Mouse (Mus musculus) limb, embryonic 10.5 days (tissue): Measurements from ENCODE around the gene Hoxa11. TPM values are rescaled to one million over a fixed set of nuclear protein-coding genes. Genes with fewer than 3 reads are reported as not detected.

Source experiments
- DNase-seq: peaks from one replicate; pipeline ENCODE4 v3.0.0-alpha.2; 2017; ENCODE audit warnings: low spot score
- H3K27ac ChIP-seq: fragments of 300-500 bp; sonication (generic); 2 replicates; pipeline ENCODE4 v1.5.1; 2016; ENCODE audit warnings: mild to moderate bottlenecking
- H3K27me3 ChIP-seq: fragments of 300-500 bp; sonication (generic); 2 replicates; pipeline ENCODE4 v1.6.1; 2016; ENCODE audit warnings: low read depth, mild to moderate bottlenecking; ENCODE audit not compliant: poor library complexity, severe bottlenecking
- H3K36me3 ChIP-seq: fragments of 300-500 bp; sonication (generic); 2 replicates; pipeline ENCODE4 v1.6.1; 2016; ENCODE audit warnings: mild to moderate bottlenecking, moderate library complexity
- H3K4me1 ChIP-seq: fragments of 300-500 bp; sonication (generic); 2 replicates; pipeline ENCODE4 v1.6.1; 2016
- H3K4me3 ChIP-seq: fragments of 300-500 bp; sonication (generic); 2 replicates; pipeline ENCODE4 v1.5.1; 2016; ENCODE audit warnings: mild to moderate bottlenecking, moderate library complexity
- H3K9me3 ChIP-seq: fragments of 300-500 bp; sonication (generic); replicated peaks from 2 replicates; pipeline ENCODE4 v1.6.1; 2016; ENCODE audit warnings: mild to moderate bottlenecking
- whole genome bisulfite sequencing: fragments of 180-500 bp; shearing (Covaris S2); methylation state at CpG from one replicate; pipeline ENCODE4 v1.1.7; 2016; 5-methylcytosine and 5-hydroxymethylcytosine counted together
- polyA plus RNA-seq: library from polyadenylated mRNA; unstranded; fragments of >200 nt; fragmentation: Nextera tagmentation; extraction: Ambion mirVana; gene quantifications from 2 replicates; pipeline ENCODE4 v1.2.1, GENCODE M21; 2016

Gene Hoxa11
- polyA plus RNA-seq, 1 experiment from 2014 or later, result 71.6 TPM

DNA sequence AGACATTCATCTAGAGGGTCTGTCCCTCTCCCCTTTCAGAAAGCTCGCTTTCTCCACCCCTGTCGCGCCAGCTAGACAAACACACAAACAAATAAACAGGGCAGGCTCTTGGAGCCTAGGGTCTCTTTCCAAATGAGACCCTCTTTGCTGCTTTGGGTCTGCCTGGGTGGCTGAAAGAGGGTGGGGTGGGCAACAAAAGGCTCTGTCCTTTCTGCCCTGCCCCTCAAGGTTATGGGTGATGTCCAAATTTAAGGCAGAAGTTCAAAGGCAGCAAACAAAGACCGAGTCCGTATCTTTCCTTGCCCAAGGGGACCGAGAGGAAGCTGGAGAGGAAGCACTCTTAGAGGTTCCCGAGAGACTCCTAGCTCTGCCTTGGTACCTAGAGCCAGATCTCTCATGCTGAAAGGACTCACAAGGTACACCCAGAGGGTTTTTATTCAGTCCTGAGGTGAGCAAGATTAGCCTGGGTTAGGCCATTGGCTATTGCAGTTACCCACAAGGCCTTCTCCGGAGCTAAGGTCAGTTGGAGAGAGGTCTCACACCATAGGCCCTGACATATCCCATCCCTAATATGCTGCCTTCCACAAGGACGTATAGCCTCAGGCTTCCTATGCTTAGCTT lies 4.5 kb downstream of the Hoxa11 start:
- no peak for DNase-seq
- peaks cover 73% of the 10 kb centered on the region for H3K27me3 ChIP-seq
- peaks cover 36% of the 10 kb centered on the region for H3K36me3 ChIP-seq
- H3K27ac ChIP-seq, result peak overlapping the region; percentile 99
- no peaks in the 10 kb centered on the region for H3K9me3 ChIP-seq
- H3K4me1 ChIP-seq, result peaks cover 51% of the 10 kb centered on the region
- 2% methylated on average over 9 of the region's 9 CpGs for WGBS
- peak overlapping the region; percentile 90 for H3K4me3 ChIP-seq

DNA sequence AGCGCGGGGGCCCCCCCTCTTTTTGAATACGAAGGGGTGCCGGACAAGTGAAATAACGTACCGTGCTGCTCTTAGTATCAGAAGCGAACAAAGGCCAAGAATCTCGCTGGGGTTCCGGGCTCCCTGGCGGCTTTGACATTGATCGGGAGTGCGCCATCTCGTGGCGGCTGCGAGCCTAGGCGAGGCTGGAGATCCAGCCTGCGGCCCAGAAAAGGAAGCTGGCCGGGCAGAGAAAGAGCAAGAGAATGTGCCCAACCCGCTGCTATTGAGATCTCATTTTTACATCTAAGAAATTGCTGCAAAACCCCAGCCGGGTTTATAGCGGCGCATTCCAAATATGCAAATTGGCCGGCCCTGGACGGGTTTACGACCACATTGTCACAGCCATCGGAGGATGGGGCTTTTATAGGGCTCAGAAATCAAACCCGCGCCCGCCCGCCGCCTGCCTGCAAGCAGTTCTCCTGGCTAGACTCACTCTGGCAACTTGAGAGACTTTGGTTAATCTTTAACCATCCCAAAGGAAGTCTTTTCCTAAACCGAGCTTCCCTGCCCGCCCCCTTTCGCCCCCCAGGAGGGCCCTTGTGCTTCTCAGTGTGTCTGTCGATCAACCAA lies 5.1 kb downstream of the Hoxa11 start, which contains the start of gene Hoxa10:
Hoxa10 (minus strand) TSS at position 466 of the 612 bp plus-strand sequence.
- Histone ChIP-seq H3K27me3 (peaks cover 73% of the 10 kb centered on the region), H3K9me3 (no peaks in the 10 kb centered on the region), H3K36me3 (peaks cover 40% of the 10 kb centered on the region), H3K4me3 (peak within 1 kb of the TSS; percentile 90), H3K27ac (peak within 1 kb of the TSS; percentile 99), H3K4me1 (peaks cover 52% of the 10 kb centered on the region)
- DNase-seq, result peak; percentile 96
- WGBS, result under 1% methylated on average over 35 of the region's 35 CpGs

DNA sequence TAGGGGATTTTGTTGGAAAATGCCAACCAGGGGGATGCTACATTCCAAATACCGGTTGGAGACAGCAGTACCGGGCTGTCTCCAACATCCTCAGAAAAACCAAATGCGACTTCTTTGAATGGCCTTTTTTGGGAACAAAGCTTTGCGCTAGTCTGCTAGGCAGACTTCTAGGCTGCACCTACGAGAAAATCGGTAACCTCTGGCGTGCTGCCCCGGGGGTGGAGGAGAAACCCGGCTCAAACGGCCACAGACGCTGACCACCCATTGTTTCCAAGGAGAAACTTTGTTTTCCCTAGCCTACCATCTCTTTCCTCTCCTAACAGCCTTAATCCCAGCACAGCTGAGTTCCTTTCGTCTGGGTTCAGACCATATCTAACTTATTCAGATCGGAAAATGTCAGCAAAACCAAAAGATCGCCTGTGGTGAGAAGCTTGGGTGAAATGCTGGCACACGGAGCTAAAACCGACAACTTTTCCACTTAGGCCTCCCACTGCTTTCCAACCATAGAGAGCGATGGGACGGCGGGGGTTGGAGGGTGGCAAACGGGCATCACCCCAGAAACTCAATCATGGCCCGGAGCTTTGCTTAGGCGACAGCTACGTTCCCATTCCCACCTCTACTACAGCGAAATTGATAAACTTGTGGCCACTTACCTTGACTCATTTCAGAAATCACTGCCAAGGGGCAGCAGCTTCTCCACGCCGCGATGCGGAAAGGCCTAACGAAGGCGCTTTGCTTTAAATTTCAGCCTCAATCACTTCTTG lies 5.8 kb downstream of the Hoxa11 start:
- no peak for DNase-seq
- H3K9me3 ChIP-seq, result no peaks in the 10 kb centered on the region
- H3K27me3 ChIP-seq, result peaks cover 72% of the 10 kb centered on the region
- H3K36me3 ChIP-seq, result peaks cover 40% of the 10 kb centered on the region
- H3K4me1 ChIP-seq, result peaks cover 52% of the 10 kb centered on the region
- under 1% methylated on average over 30 of the region's 30 CpGs for WGBS
- H3K27ac ChIP-seq, result peak overlapping the region; percentile 99
- H3K4me3 ChIP-seq, result peak overlapping the region; percentile 90

DNA sequence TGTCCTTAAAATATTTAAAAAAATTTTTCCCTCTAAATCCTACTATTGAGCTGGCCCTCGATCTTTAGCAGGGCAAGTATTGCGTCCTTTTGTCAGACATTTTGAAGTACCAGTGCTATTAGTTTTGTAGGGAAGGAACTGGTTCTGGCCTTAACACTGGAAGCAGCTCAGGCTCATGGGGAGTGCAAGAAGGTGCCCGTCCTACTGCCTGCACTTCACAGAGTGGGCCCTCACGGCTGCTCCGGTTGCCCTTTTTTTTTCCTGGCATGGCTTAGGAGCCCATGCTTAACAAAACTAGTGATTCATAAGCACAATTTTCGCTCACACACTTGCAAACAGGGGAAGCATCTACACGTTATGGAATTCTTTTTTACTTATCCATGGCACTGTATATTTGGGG lies 6.6 kb downstream of the Hoxa11 start:
- Histone ChIP-seq H3K4me3 (peak overlapping the region; percentile 90), H3K27ac (peak overlapping the region; percentile 99), H3K36me3 (peaks cover 47% of the 10 kb centered on the region), H3K4me1 (peaks cover 60% of the 10 kb centered on the region), H3K9me3 (no peaks in the 10 kb centered on the region), H3K27me3 (peaks cover 80% of the 10 kb centered on the region)
- no peak for DNase-seq
- under 1% methylated on average over 7 of the region's 7 CpGs for WGBS

DNA sequence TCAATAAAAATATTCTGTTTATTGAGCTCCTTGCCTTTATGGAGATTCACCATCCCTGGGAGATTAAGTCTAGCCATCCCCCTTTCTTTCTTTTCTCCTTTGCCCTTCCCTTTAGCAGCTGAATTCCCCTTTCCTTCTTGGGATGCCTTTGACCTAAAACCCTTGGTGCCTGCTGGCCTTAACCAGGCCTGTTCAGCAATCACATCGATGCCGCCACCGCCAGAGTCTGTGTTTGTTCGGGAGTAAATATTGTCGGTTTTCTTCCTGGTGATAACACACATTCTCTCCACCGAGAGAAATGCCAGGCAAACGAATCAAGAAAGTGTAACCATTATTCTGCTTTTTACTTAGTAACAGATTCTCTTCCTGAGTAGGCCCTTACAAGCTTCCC lies 7.5 kb downstream of the Hoxa11 start:
- H3K27me3 ChIP-seq, result peaks cover 79% of the 10 kb centered on the region
- no peaks in the 10 kb centered on the region for H3K9me3 ChIP-seq
- H3K4me1 ChIP-seq, result peaks cover 54% of the 10 kb centered on the region
- peak overlapping the region; percentile 99 for H3K27ac ChIP-seq
- DNase-seq, result no peak
- H3K36me3 ChIP-seq, result peaks cover 47% of the 10 kb centered on the region
- 1% methylated on average over 7 of the region's 7 CpGs for WGBS
- H3K4me3 ChIP-seq, result peak overlapping the region; percentile 90

DNA sequence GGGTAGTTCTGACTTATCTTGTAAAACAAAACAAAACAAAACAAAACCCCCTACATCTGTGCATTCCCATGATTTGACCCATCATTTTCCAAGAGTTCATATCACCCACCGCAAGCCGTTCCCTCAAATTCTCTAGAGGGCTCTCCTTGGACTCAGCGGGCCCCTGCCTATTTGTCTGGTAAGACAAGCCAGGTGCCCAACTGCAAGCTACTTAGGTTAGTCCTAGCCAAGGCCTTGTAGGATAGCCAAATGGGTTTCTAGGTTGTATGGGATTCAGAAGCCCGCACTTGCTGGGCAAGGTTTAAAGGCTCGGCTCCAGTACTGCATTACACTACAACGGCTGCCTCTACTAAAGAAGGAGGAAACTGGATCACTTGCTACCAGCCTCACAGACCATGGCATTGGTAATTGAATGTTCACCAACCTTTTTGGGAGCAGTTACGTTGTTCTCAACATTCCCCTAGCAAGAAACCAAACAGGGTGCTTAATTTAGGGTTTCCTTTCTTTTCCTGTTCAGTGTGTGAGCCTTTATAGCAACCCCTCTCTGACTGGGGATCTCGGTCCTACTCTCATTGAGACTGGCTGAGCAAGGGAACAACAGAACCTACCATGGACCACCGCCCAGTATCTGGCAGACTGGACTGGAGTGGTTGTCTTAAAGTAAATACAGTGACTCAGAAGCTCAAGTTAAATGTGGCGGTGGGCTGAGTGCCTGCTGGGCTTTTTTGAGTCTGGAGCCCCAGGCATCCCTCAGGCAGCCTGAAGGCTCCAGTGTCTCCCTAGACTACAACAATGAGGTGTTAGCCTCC lies 8.1 kb downstream of the Hoxa11 start:
- H3K27ac ChIP-seq, result peak overlapping the region; percentile 99
- peak overlapping the region; percentile 90 for H3K4me3 ChIP-seq

DNA sequence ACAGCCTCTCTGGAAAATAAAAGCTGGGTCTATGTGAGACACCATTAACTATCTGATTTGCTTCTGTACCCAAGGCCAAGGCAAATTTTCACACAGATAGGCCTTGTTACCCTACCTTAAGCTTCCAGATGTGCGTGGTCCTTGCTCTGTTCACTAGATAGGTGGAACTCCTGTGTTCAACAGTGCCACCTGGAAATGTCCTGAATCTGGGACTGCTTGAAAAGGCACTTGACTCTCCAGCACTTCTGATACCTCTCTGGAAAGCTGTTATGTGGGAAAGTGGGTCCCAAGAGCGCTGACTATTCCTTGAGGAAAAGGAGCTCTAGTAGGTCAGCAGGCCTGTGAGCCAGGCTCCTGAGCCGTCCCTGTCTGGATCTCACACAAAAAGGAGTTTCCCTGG lies 8.8 kb downstream of the Hoxa11 start:
- H3K27ac ChIP-seq, result peak overlapping the region; percentile 99

More for the DNA sequence above, 8.1 kb downstream of the Hoxa11 start:
- no peaks in the 10 kb centered on the region for H3K9me3 ChIP-seq
- no peak for DNase-seq
- 6% methylated on average over 10 of the region's 10 CpGs for WGBS
- H3K4me1 ChIP-seq, result peaks cover 48% of the 10 kb centered on the region
- peaks cover 73% of the 10 kb centered on the region for H3K27me3 ChIP-seq
- peaks cover 47% of the 10 kb centered on the region for H3K36me3 ChIP-seq

DNA sequence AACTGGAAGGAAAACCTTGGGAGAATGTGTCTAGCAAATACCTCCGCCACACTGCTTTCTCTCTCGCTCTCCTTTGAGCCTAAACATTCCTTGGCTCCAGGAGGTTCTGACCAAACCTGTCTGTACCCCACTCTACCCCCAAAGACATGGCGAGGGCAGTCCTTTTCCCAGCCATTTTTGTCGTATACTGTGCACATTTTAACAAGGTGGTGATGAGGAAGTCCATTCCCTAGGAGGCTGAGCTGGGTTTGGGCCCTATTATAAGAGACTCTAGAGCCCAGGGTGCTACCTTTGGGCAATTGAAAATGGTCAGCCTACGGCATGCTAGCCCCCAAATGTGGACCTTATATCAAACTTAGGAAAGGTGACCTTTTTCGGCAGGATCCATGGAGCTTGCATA lies 9.7 kb downstream of the Hoxa11 start:
- DNase-seq, result no peak
- Histone ChIP-seq H3K27me3 (peaks cover 58% of the 10 kb centered on the region), H3K9me3 (no peaks in the 10 kb centered on the region), H3K4me1 (peaks cover 33% of the 10 kb centered on the region), H3K36me3 (peaks cover 56% of the 10 kb centered on the region), H3K4me3 (peak overlapping the region; percentile 90), H3K27ac (peak overlapping the region; percentile 99)
- WGBS, result 14% methylated on average over 6 of the region's 6 CpGs

More for the DNA sequence above, 8.8 kb downstream of the Hoxa11 start:
- Histone ChIP-seq H3K9me3 (no peaks in the 10 kb centered on the region), H3K4me3 (peak overlapping the region; percentile 90), H3K4me1 (peaks cover 42% of the 10 kb centered on the region), H3K36me3 (peaks cover 51% of the 10 kb centered on the region), H3K27me3 (peaks cover 67% of the 10 kb centered on the region)
- 9% methylated on average over 3 of the region's 3 CpGs for WGBS
- no peak for DNase-seq

DNA sequence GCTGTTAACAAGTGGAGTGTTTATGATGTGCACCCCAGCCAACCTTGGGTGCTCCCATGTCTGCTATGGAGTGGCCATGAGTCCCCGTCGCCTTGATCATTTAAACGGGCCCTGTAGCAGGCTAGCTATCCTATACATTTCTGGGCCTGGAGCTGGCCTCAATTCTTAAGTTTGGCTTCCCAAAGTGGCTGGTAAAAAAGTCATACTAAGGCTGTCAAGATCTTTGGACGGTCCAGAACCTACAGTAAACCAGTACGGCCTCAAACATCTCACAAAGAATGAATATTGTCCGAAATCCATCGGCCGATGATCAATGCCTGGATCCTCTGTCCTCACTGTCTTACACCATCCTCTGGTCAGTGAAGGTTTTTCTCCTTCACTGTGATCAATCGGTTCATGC lies 10.3 kb downstream of the Hoxa11 start:
- Histone ChIP-seq H3K27ac (peak overlapping the region; percentile 99), H3K9me3 (no peaks in the 10 kb centered on the region), H3K27me3 (peaks cover 56% of the 10 kb centered on the region), H3K36me3 (peaks cover 62% of the 10 kb centered on the region), H3K4me3 (peak overlapping the region; percentile 90), H3K4me1 (peaks cover 32% of the 10 kb centered on the region)
- WGBS, result 22% methylated on average over 9 of the region's 9 CpGs
- DNase-seq, result no peak

DNA sequence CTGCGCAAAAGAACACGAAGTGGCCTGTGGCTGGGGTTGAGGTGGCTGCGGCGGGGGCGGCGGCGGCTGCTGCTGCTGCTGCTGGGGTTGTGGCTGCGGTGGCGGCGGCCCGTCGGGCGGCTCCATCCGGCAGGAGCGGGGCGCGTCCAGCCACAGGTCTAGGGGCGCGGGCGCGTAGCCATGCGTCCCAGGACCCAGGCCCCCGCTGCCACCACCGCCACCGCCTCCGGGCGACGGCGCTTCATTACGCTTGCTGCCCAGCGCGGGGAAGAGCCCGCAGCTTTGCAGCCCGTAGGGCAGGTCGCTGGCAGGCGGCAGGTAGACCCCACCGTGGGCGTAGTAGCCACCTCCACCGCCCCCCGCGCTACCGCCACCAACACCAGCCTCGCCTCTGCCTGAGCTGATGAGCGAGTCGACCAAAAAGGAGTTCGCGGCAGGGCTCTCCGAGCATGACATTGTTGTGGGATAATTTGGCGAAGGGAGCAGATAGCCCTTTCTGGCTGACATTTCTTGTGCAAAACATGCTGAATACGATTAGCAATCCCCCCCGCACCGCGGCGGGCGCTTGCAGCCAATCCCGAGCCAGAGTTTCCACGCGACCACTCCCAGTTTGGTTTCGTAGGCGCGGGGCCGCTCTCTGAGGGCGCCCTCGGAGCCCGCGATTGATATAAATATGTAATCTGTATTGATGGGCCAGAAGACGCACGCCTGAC lies 11.0 kb downstream of the Hoxa11 start:
- Histone ChIP-seq H3K36me3 (peaks cover 69% of the 10 kb centered on the region), H3K4me3 (peak overlapping the region; percentile 90), H3K9me3 (no peaks in the 10 kb centered on the region), H3K4me1 (peaks cover 32% of the 10 kb centered on the region), H3K27ac (peak overlapping the region; percentile 99), H3K27me3 (peaks cover 56% of the 10 kb centered on the region)
- WGBS, result under 1% methylated on average over 68 of the region's 68 CpGs
- DNase-seq, result peak; percentile 88

DNA sequence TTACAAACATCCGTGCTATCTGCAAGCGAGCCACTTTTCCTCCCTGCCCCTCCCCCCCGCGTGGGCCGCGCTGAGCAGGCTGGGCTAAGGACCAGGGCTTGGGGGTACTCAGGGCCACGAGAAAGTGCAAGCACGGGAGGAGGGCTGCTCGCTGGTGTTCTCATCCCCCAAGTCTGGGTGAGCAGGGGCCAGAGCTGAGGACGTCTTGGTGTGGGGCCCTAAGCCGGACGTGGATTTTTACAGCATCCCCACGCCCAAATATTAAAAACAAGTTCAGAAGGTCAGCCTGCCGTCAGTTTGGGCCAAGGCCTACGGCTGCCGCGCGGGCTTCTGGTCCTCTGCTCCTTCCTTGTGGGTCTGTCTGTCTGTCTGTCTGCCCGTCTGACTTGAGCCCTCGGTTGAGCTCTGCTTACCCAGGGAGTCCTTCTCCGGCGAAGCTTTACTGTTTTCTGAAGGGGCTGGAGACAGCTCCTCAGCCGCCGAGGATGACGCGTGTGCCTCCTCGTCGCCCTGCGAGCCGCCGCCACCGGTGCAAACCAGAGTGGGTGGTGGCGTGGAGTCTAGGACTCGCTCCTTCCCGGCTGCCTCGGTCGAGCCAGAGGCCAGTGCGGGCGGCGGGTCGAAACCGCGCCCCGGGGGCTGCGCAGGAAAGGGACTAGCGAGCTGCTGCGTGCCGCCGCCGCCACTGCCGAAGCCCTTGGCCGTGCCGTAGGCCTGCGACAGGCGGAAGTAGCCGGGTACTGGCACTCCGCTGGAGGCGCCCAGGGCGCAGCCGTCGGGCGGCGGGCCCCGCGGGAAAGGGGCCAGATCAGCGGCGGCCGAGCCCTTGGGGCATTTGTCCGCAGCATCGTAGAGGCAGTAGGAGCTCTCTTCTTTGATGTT lies 11.8 kb downstream of the Hoxa11 start:
- peak; percentile 77 for DNase-seq
- under 1% methylated on average over 70 of the region's 70 CpGs for WGBS
- H3K4me1 ChIP-seq, result peaks cover 32% of the 10 kb centered on the region
- peaks cover 77% of the 10 kb centered on the region for H3K36me3 ChIP-seq
- no peaks in the 10 kb centered on the region for H3K9me3 ChIP-seq
- peaks cover 57% of the 10 kb centered on the region for H3K27me3 ChIP-seq
- peak overlapping the region; percentile 99 for H3K27ac ChIP-seq
- H3K4me3 ChIP-seq, result peak overlapping the region; percentile 90
